Mouse (Mus musculus): ENCODE results near the gene Aurkb. TPM values are rescaled to one million over a fixed set of nuclear protein-coding genes. Genes with fewer than 3 reads are reported as not detected.

Aurkb gene
- total and polyA plus RNA-seq, 3 experiments, result 120 to 170 (median 159) TPM

GRCm38 (mm10) chr11:69051771-69052170 lies 6.3 kb downstream of the Aurkb start:
- Histone ChIP-seq H3K4me1 (ENCODE audit: control insufficient read depth in 1 of 2, insufficient read depth in 2 of 2, low read length in 2 of 2) (peaks cover 0 to 2% of the 10 kb centered on the region in 2 experiments; a peak in 1 of 4 replicates), H3K79me2 (ENCODE audit: control insufficient read depth, insufficient read depth, low read length, poor library complexity) (peaks cover 24% of the 10 kb centered on the region), H3K9ac (ENCODE audit: control insufficient read depth, low read depth, low read length, poor library complexity, severe bottlenecking) (no peak overlapping the region), H3K27ac (ENCODE audit: control insufficient read depth, low read depth, low read length) (no peak overlapping the region), H3K27me3 (ENCODE audit: control insufficient read depth in 1 of 2, insufficient read depth in 2 of 2, low read length in 2 of 2) (no peaks in the 10 kb centered on the region), H3K9me3 (replicated peaks; ENCODE audit: insufficient read depth, low read length) (no peaks in the 10 kb centered on the region), H3K4me3 (ENCODE audit: control insufficient read depth in 1 of 2, insufficient read depth in 1 of 2, low read depth in 2 of 2, low read length in 2 of 2) (no peak overlapping the region), H3K36me3 (ENCODE audit: control insufficient read depth in 1 of 2, insufficient read depth in 2 of 2, low read length in 2 of 2) (peaks cover 4 to 19% of the 10 kb centered on the region in 2 experiments; a peak in 3 of 4 replicates)
- DNase-seq (ENCODE audit: low read depth, low spot score), result no peak
- TF ChIP-seq MYC (IDR thresholded peaks at IDR 0.05; ENCODE audit: low read depth, low read length), result no peak
- no peak for TF ChIP-seq GABPA (IDR thresholded peaks at IDR 0.05; ENCODE audit: low read depth, low read length)
- no peak for TF ChIP-seq NELFE (IDR thresholded peaks at IDR 0.05; ENCODE audit: low read depth, low read length)
- TF ChIP-seq MEF2A (IDR thresholded peaks at IDR 0.05; ENCODE audit: extremely low read depth, insufficient replicate concordance, low read depth, low read length, poor library complexity, severe bottlenecking), result no peak
- TF ChIP-seq POLR2AphosphoS2 (IDR thresholded peaks at IDR 0.05; ENCODE audit: low read length), result no peak
- no peak for TF ChIP-seq MAFK (IDR thresholded peaks at IDR 0.05; ENCODE audit: borderline replicate concordance, low read depth, low read length)

- Histone ChIP-seq H3K27ac (ENCODE audit: control insufficient read depth, low read depth, low read length) (no peak overlapping the region), H3K79me2 (ENCODE audit: control insufficient read depth, insufficient read depth, low read length, poor library complexity) (peaks cover 14% of the 10 kb centered on the region), H3K9ac (ENCODE audit: control insufficient read depth, low read depth, low read length, poor library complexity, severe bottlenecking) (no peak overlapping the region), H3K27me3 (ENCODE audit: control insufficient read depth in 1 of 2, insufficient read depth in 2 of 2, low read length in 2 of 2) (no peaks in the 10 kb centered on the region), H3K36me3 (ENCODE audit: control insufficient read depth in 1 of 2, insufficient read depth in 2 of 2, low read length in 2 of 2) (peaks cover 3 to 19% of the 10 kb centered on the region in 2 experiments; a peak in 3 of 4 replicates), H3K4me3 (ENCODE audit: control insufficient read depth in 1 of 2, insufficient read depth in 1 of 2, low read depth in 2 of 2, low read length in 2 of 2) (no peak overlapping the region), H3K4me1 (ENCODE audit: control insufficient read depth in 1 of 2, insufficient read depth in 2 of 2, low read length in 2 of 2) (no peaks in the 10 kb centered on the region), H3K9me3 (replicated peaks; ENCODE audit: insufficient read depth, low read length) (no peaks in the 10 kb centered on the region)
- no peak for DNase-seq (ENCODE audit: low read depth, low spot score)
- TF ChIP-seq CHD2 (IDR thresholded peaks at IDR 0.05; ENCODE audit: low read length), result no peak
- no peak for TF ChIP-seq SIN3A (IDR thresholded peaks at IDR 0.05; ENCODE audit: low read length)
- no peak for TF ChIP-seq GABPA (IDR thresholded peaks at IDR 0.05; ENCODE audit: low read depth, low read length)
- TF ChIP-seq NRF1 (IDR thresholded peaks at IDR 0.05; ENCODE audit: insufficient read depth, low read depth, low read length, poor library complexity, severe bottlenecking), result no peak
- TF ChIP-seq MYC (IDR thresholded peaks at IDR 0.05; ENCODE audit: low read depth, low read length), result no peak
- TF ChIP-seq POLR2AphosphoS2 (IDR thresholded peaks at IDR 0.05; ENCODE audit: low read length), result no peak
- no peak for TF ChIP-seq UBTF (IDR thresholded peaks at IDR 0.05; ENCODE audit: borderline replicate concordance, insufficient read depth, low read depth, low read length)
- TF ChIP-seq BHLHE40 (IDR thresholded peaks at IDR 0.05; ENCODE audit: borderline replicate concordance, low read depth, low read length), result no peak
- no peak for TF ChIP-seq ZNF384 (IDR thresholded peaks at IDR 0.05; ENCODE audit: low read depth, low read length)
These were observed 7.5 kb downstream of the Aurkb start for GRCm38 (mm10) chr11:69052824-69053421.

GRCm38 (mm10) chr11:69053848-69054247 lies 8.4 kb downstream of the Aurkb start:
- DNase-seq (ENCODE audit: low read depth, low spot score), result no peak
- Histone ChIP-seq H3K4me1 (ENCODE audit: control insufficient read depth in 1 of 2, insufficient read depth in 2 of 2, low read length in 2 of 2) (peaks cover 0 to 6% of the 10 kb centered on the region in 2 experiments; a peak in 1 of 4 replicates), H3K4me3 (ENCODE audit: control insufficient read depth in 1 of 2, insufficient read depth in 1 of 2, low read depth in 2 of 2, low read length in 2 of 2) (no peak overlapping the region), H3K27me3 (ENCODE audit: control insufficient read depth in 1 of 2, insufficient read depth in 2 of 2, low read length in 2 of 2) (no peaks in the 10 kb centered on the region), H3K79me2 (ENCODE audit: control insufficient read depth, insufficient read depth, low read length, poor library complexity) (peaks cover 5% of the 10 kb centered on the region), H3K9ac (ENCODE audit: control insufficient read depth, low read depth, low read length, poor library complexity, severe bottlenecking) (no peak overlapping the region), H3K27ac (ENCODE audit: control insufficient read depth, low read depth, low read length) (no peak overlapping the region), H3K9me3 (replicated peaks; ENCODE audit: insufficient read depth, low read length) (no peaks in the 10 kb centered on the region), H3K36me3 (ENCODE audit: control insufficient read depth in 1 of 2, insufficient read depth in 2 of 2, low read length in 2 of 2) (peaks cover 6 to 19% of the 10 kb centered on the region in 2 experiments)
- TF ChIP-seq ZMIZ1 (IDR thresholded peaks at IDR 0.05; ENCODE audit: low read depth, low read length) (no peak), GABPA (IDR thresholded peaks at IDR 0.05; ENCODE audit: low read depth, low read length) (no peak), CTCF (IDR thresholded peaks at IDR 0.05 in 2 of 3, conservative IDR thresholded peaks at IDR 0.05 in 1 of 3; ENCODE audit: control insufficient read depth in 1 of 3, insufficient read depth in 1 of 3, low read depth in 2 of 3, low read length in 3 of 3, poor library complexity in 1 of 3, severe bottlenecking in 1 of 3) (no peak), NELFE (IDR thresholded peaks at IDR 0.05; ENCODE audit: low read depth, low read length) (no peak), E2F4 (IDR thresholded peaks at IDR 0.05; ENCODE audit: borderline replicate concordance, low read depth, low read length) (no peak)

All from MEL (cell line).